Mouse (Mus musculus) intestine, embryonic 14.5 days (tissue): ENCODE data around the gene Mmp9. TPM values are rescaled to one million over a fixed set of nuclear protein-coding genes. Genes with fewer than 3 reads are reported as not detected.

Experiments used
- ATAC-seq: fragments of 200-750 bp; cut with Nextera tagmentation; replicated peaks from 2 replicates; pipeline ENCODE4 v1.8.0; 2017; ENCODE audit warnings: low read depth, moderate number of reproducible peaks, moderate TSS enrichment, moderate library complexity; ENCODE audit not compliant: low FRiP score, low TSS enrichment
- DNase-seq: peaks from one replicate; pipeline ENCODE4 v3.0.0-alpha.2; 2018; ENCODE audit warnings: low spot score
- H3K27ac ChIP-seq: fragments of 300-500 bp; sonication (generic); 2 replicates; pipeline ENCODE4 v1.5.1; 2014; ENCODE audit warnings: low read depth, mild to moderate bottlenecking, control low read depth
- H3K27me3 ChIP-seq: fragments of 300-500 bp; sonication (generic); replicated peaks from 2 replicates; pipeline ENCODE4 v1.6.1; 2014; ENCODE audit warnings: low read length, control low read depth; ENCODE audit not compliant: control insufficient read depth, insufficient read depth
- H3K36me3 ChIP-seq: fragments of 300-500 bp; sonication (generic); 2 replicates; pipeline ENCODE4 v1.6.1; 2014; ENCODE audit warnings: low read length, control low read depth; ENCODE audit not compliant: control insufficient read depth, insufficient read depth
- H3K4me1 ChIP-seq: fragments of 300-500 bp; sonication (generic); replicated peaks from 2 replicates; pipeline ENCODE4 v1.6.1; 2014; ENCODE audit warnings: low read length, control low read depth, mixed read lengths; ENCODE audit not compliant: control insufficient read depth, insufficient read depth
- H3K4me2 ChIP-seq: fragments of 300-500 bp; sonication (generic); 2 replicates; pipeline ENCODE4 v1.6.1; 2014; ENCODE audit warnings: low read length
- H3K4me3 ChIP-seq: fragments of 300-500 bp; sonication (generic); 2 replicates; pipeline ENCODE4 v1.5.1; 2014; ENCODE audit warnings: low read depth, low read length, control low read depth, mixed read lengths
- H3K9ac ChIP-seq: fragments of 300-500 bp; sonication (generic); 2 replicates; pipeline ENCODE4 v1.6.1; 2014; ENCODE audit warnings: mild to moderate bottlenecking, low read length
- H3K9me3 ChIP-seq: fragments of 300-500 bp; sonication (generic); 2 replicates; pipeline ENCODE4 v1.6.1; 2016; ENCODE audit warnings: low read length, control low read depth; ENCODE audit not compliant: control insufficient read depth
- WGBS: fragments of 180-500 bp; shearing (Covaris S2); extraction: QIAGEN DNeasy Blood & Tissue Kit; methylation state at CpG from one replicate; pipeline ENCODE4 v1.1.7; 2014; 5-methylcytosine and 5-hydroxymethylcytosine counted together
- polyA plus RNA-seq: library from polyadenylated mRNA; unstranded; fragments of >200 nt; fragmentation: Nextera tagmentation; extraction: Ambion mirVana; gene quantifications from 2 replicates; pipeline ENCODE4 v1.2.1, GENCODE M21; 2014

Gene Mmp9
- polyA plus RNA-seq, 1 experiment from 2014 or later = 2.4 TPM

DNA sequence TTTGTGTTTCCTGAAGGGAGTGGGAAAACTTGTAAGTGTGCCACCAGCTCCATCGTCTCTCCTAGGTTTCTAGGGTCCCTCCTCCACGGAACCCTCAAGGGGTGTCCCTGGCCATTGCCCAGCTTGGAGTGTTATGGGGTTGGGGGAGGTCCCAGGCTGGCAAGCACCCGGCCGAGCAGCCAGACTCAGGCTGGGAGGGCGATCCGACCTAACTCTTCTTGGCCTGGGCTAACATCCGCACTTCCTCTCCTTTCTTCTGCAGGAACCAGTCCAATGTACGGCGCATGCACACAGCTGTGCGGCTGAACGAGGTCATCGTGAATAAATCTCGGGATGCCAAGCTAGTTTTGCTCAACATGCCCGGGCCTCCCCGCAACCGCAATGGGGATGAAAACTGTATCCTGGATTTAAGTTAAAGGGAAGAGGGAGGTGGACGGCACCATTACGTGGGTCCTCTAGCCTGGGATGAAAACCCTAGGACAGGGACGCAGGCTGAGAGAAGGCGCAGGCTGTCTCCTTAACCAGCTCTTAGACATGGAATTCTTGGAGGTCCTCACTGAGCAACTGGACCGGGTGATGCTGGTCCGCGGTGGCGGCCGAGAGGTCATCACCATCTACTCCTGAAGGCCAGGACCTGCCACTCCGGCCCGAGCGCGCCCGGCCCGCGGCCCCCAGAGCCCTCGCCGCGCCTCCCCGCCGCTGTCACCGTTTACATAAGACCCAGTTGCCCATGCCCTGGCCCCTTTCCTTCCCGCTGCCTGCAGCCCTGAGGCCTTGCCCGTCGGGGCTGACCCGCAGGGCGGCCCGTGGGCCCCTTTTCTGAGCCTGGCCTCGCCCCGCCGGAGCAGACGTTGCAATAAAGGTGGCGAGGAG, 56.5 kb downstream of the Mmp9 start:
- Histone ChIP-seq H3K4me1 (peaks cover 11% of the 10 kb centered on the region), H3K9ac (0 out of 2 replicates have a peak overlapping the region, but pooled peaks have one; percentile 17), H3K27me3 (peaks cover 42% of the 10 kb centered on the region), H3K9me3 (no peaks in the 10 kb centered on the region), H3K36me3 (peaks cover 34% of the 10 kb centered on the region), H3K4me3 (peak overlapping the region; percentile 37), H3K27ac (no peak overlapping the region), H3K4me2 (peak overlapping the region; percentile 66)
- ATAC-seq (no peak), DNase-seq (peak; percentile 67)
- whole genome bisulfite sequencing = 10% methylated on average over 49 of the region's 49 CpGs

DNA sequence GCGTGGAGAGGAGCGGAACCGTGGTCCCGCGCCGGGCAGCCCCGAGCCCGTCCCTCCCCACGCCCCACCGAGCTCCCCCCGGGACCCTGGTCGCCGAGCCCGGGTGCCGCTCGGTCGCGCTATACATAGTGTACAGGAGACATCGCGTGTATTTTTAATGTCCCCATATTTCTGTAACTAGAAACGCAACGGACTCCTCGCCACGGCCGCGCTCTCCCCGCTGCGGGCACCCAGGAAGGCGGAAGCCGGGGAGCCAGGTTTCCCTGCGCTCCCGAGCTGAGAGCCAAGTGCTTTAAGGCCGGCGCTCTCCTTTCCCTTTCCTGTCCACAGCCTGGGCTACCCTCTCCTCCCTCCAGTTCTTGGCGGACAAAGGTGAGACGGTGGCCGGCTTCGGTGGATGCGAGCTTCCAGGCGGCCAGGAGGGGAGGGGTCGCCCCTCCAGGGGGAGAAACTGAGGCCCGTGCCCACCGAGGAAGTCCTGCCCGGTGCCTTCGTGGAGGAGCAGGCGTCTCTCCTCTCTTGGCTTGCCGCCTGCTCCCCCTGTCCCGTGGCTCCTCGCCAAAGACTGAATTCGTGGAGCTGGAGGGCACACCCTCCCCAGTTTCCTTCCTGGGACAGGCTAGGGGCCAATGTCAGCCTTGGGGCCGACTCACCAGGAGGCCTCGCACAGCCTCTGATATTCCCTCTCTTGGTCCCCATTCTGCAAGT, 57.3 kb downstream of the Mmp9 start:
- no peaks in the 10 kb centered on the region for H3K9me3 ChIP-seq
- 0 out of 2 replicates have a peak, but pooled peaks have one; percentile 16 for ATAC-seq

DNA sequence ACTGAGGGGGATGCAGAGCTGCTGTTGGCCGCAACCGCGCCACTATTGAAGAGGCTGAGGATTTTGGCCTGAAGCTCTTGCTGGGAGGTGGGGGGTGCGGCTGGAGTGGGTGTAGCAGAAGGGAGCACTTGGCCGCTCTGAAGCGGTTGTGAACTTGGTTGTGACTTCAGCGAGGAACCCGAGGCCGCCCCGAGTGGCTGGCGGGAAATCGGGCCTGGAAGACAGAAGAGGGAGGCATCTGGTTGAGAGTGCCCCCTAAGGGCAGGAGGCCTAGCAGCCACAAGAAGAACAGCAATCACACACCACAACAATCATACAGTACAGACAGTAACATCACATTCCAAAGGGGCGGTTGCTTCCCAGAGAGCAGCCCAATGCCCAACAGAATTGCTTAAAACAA, 61.4 kb downstream of the Mmp9 start:
- Histone ChIP-seq H3K27ac (no peak overlapping the region), H3K36me3 (peaks cover 82% of the 10 kb centered on the region), H3K4me2 (no peak overlapping the region), H3K9ac (no peak overlapping the region), H3K4me3 (no peak overlapping the region), H3K27me3 (peaks cover 29% of the 10 kb centered on the region), H3K4me1 (peaks cover 11% of the 10 kb centered on the region), H3K9me3 (no peaks in the 10 kb centered on the region)
- no peak for DNase-seq
- ATAC-seq = no peak
- WGBS = 94% methylated on average over 13 of the region's 13 CpGs

More for the DNA sequence above, 57.3 kb downstream of the Mmp9 start:
- Histone ChIP-seq H3K27me3 (peaks cover 42% of the 10 kb centered on the region), H3K4me3 (peak overlapping the region; percentile 37), H3K4me1 (peaks cover 11% of the 10 kb centered on the region), H3K4me2 (peak overlapping the region; percentile 66), H3K36me3 (peaks cover 42% of the 10 kb centered on the region), H3K27ac (no peak overlapping the region), H3K9ac (0 out of 2 replicates have a peak overlapping the region, but pooled peaks have one; percentile 17)
- WGBS = 1% methylated on average over 52 of the region's 52 CpGs
- peak; percentile 68 for DNase-seq

DNA sequence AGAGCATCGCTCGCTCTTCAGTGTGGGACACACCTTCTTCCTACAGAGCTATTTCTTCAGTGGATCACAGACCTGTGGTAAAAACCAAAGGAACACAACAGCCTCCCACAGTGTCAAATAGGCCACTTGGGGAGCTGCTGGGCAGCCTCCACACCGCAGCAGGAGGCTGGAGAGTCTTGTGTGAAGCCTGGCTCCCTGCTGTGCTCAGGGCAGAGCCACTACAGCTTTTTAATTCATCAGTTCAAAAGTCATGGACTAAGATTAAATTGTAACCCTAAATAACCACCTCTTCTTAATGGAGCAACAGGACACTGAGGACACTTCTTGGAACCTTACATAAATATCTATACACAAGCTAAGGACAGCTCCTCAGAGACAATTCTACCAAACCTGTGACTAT, 62.5 kb downstream of the Mmp9 start:
- no peak overlapping the region for H3K27ac ChIP-seq
- 90% methylated on average over 3 of the region's 3 CpGs for WGBS
- H3K4me2 ChIP-seq = no peak overlapping the region
- peaks cover 5% of the 10 kb centered on the region for H3K4me1 ChIP-seq
- ATAC-seq (no peak), DNase-seq (no peak)
- no peak overlapping the region for H3K9ac ChIP-seq
- H3K9me3 ChIP-seq = no peaks in the 10 kb centered on the region
- peaks cover 93% of the 10 kb centered on the region for H3K36me3 ChIP-seq
- no peak overlapping the region for H3K4me3 ChIP-seq
- peaks cover 17% of the 10 kb centered on the region for H3K27me3 ChIP-seq

DNA sequence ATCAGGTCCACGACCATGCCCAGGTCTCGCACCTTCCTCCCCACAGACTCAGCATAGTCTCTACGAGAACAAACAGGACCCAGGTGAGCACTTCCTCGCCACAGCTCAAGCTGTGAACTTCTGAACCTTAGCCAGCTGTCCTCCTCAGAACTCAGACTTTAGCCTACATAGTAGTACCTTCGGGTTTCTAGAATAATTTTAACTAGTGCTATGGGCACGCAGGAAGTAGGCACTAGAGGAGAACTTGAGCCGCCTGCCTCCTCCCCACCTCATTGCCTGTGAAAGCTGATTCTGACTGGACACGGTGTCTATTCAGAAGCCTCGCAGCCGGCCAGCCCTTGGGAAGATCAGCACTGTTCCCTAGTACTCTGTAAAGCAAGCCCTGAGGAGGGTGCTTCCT, 63.7 kb downstream of the Mmp9 start:
- DNase-seq (no peak), ATAC-seq (no peak)
- peaks cover 99% of the 10 kb centered on the region for H3K36me3 ChIP-seq
- H3K4me1 ChIP-seq = no peaks in the 10 kb centered on the region
- 89% methylated on average over 10 of the region's 10 CpGs for WGBS
- no peak overlapping the region for H3K27ac ChIP-seq
- H3K9ac ChIP-seq = no peak overlapping the region
- H3K9me3 ChIP-seq = no peaks in the 10 kb centered on the region
- peaks cover 7% of the 10 kb centered on the region; the same call in 1 of the 2 replicates for H3K27me3 ChIP-seq
- no peak overlapping the region for H3K4me3 ChIP-seq
- no peak overlapping the region for H3K4me2 ChIP-seq

Other genes starting within 250 kb of the Mmp9 start
- not detected in 2 replicates for gene Spint4, start 242.3 kb upstream of the Mmp9 start, polyA plus RNA-seq
- gene Spint5, start 225.5 kb upstream of the Mmp9 start, polyA plus RNA-seq = not detected in 2 replicates
- gene Wfdc3, start 194.8 kb upstream of the Mmp9 start, polyA plus RNA-seq = 2.0 and 2.6 TPM in 2 replicates
- gene Dnttip1, start 194.8 kb upstream of the Mmp9 start, polyA plus RNA-seq = 66.4 and 67.0 TPM in 2 replicates
- 462 and 476 TPM in 2 replicates for gene Ube2c, start 170.9 kb upstream of the Mmp9 start, polyA plus RNA-seq
- 0.69 and 1.3 TPM in 2 replicates for gene Tnnc2, start 160.8 kb upstream of the Mmp9 start, polyA plus RNA-seq
- gene Snx21, start 155.0 kb upstream of the Mmp9 start, polyA plus RNA-seq = 20.5 and 21.3 TPM in 2 replicates
- gene Acot8, start 135.9 kb upstream of the Mmp9 start, polyA plus RNA-seq = 19.2 and 19.6 TPM in 2 replicates
- 8.9 and 11.4 TPM in 2 replicates for gene Zswim3, start 135.7 kb upstream of the Mmp9 start, polyA plus RNA-seq
- gene Zswim1, start 118.1 kb upstream of the Mmp9 start, polyA plus RNA-seq = 16.5 and 17.4 TPM in 2 replicates
- not detected in 2 replicates for gene Spata25, start 112.2 kb upstream of the Mmp9 start, polyA plus RNA-seq
- 155 and 168 TPM in 2 replicates for gene Ctsa, start 107.9 kb upstream of the Mmp9 start, polyA plus RNA-seq
- gene Neurl2, start 107.3 kb upstream of the Mmp9 start, polyA plus RNA-seq = 6.7 and 7.7 TPM in 2 replicates
- 25.7 and 28.1 TPM in 2 replicates for gene Pltp, start 83.1 kb upstream of the Mmp9 start, polyA plus RNA-seq
- 76.0 and 85.5 TPM in 2 replicates for gene Pcif1, start 61.5 kb upstream of the Mmp9 start, polyA plus RNA-seq
- gene Zfp335, start 29.0 kb upstream of the Mmp9 start, polyA plus RNA-seq = 12.7 and 14.3 TPM in 2 replicates
- 1.3 and 1.5 TPM in 2 replicates for gene Slc12a5, start 20.0 kb downstream of the Mmp9 start, polyA plus RNA-seq
- gene Ncoa5, start 94.1 kb downstream of the Mmp9 start, polyA plus RNA-seq = 57.0 and 58.5 TPM in 2 replicates
- 12.5 and 12.8 TPM in 2 replicates for gene Cd40, start 114.8 kb downstream of the Mmp9 start, polyA plus RNA-seq
- not detected in 2 replicates for gene 1700025C18Rik, start 150.0 kb downstream of the Mmp9 start, polyA plus RNA-seq